9 mouse cellular contexts compared by ENCODE assay signal in genomic region chr7:73334883-73335282, GRCm38 (mm10). TPM values are rescaled to one million over a fixed set of nuclear protein-coding genes. Genes with fewer than 3 reads are reported as not detected.
A peak's percentile ranks its signal among the peaks of the same experiment; 100 is the strongest.
DNase-seq lines count a peak whose midpoint lies in the region; ATAC-seq lines count a peak whose summit lies in the region.
"Had no signal": no experiment of that assay in that cellular context is flagged by ENCODE, and none has a peak within 500 bp of the region (broad histone marks: within the 10 kb centered on the region; RNA-seq: fewer than 3 reads in every experiment).

No protein-coding gene starts in this region.

- no peak overlapping the region for H3K9ac ChIP-seq in heart, embryonic 15.5 days
- no peak overlapping the region for H3K9ac ChIP-seq in stomach, embryonic 15.5 days
- H3K9ac ChIP-seq: limb, embryonic 15.5 days had no signal

- peak overlapping the region; percentile 37 for H3K27ac ChIP-seq in heart, embryonic 15.5 days
- H3K27ac ChIP-seq in stomach, embryonic 15.5 days = peak overlapping the region; percentile 60
- H3K27ac ChIP-seq: limb, embryonic 15.5 days had no signal

- H3K4me2 ChIP-seq in heart, embryonic 15.5 days = no peak overlapping the region
- H3K4me2 ChIP-seq in stomach, embryonic 15.5 days = no peak overlapping the region
- H3K4me2 ChIP-seq: limb, embryonic 15.5 days had no signal

- H3K36me3 ChIP-seq in heart, embryonic 15.5 days = no peaks in the 10 kb centered on the region
- no peaks in the 10 kb centered on the region for H3K36me3 ChIP-seq in stomach, embryonic 15.5 days
- H3K36me3 ChIP-seq: limb, embryonic 15.5 days had no signal

- no peaks in the 10 kb centered on the region for H3K9me3 ChIP-seq in heart, embryonic 15.5 days (replicated peaks)
- no peaks in the 10 kb centered on the region for H3K9me3 ChIP-seq in stomach, embryonic 15.5 days
- H3K9me3 ChIP-seq: limb, embryonic 15.5 days had no signal

- peaks cover 33% of the 10 kb centered on the region for H3K4me1 ChIP-seq in heart, embryonic 15.5 days (replicated peaks)
- peaks cover 19% of the 10 kb centered on the region for H3K4me1 ChIP-seq in stomach, embryonic 15.5 days

- 23% methylated on average over 7 of the region's 7 CpGs for WGBS in heart, embryonic 15.5 days
- 31% methylated on average over 7 of the region's 7 CpGs for WGBS in stomach, embryonic 15.5 days

- H3K27me3 ChIP-seq in heart, embryonic 15.5 days = peaks cover 8% of the 10 kb centered on the region; the same call in 1 of the 2 replicates
- H3K27me3 ChIP-seq in stomach, embryonic 15.5 days (replicated peaks) = no peaks in the 10 kb centered on the region

- intact Hi-C loops in left cerebral cortex, postnatal 4 days (cut with DNase I) = no loop called here

- peak; percentile 75 for DNase-seq in left cerebral cortex, postnatal 4 days
- DNase-seq in left cerebral cortex, adult 9 months (ENCODE audit: low spot score in 2 of 2) = no peak
- peak; percentile 87 for DNase-seq in cerebellum, adult 9-10 months
- no peak for DNase-seq in spleen, postnatal 10 days (ENCODE audit: low spot score in 2 of 2)
- DNase-seq in thymus, postnatal 10 days (ENCODE audit: low spot score in 2 of 2) = no peak

- no peak overlapping the region for H3K4me3 ChIP-seq in heart, embryonic 15.5 days
- no peak overlapping the region for H3K4me3 ChIP-seq in stomach, embryonic 15.5 days (replicated peaks)
- H3K4me3 ChIP-seq: limb, embryonic 15.5 days had no signal

- ATAC-seq in heart, embryonic 15.5 days (replicated peaks; ENCODE audit: insufficient number of reproducible peaks, insufficient read depth, low FRiP score, low read depth) = peak; percentile 54
- ATAC-seq in stomach, embryonic 15.5 days (ENCODE audit: insufficient read depth, low FRiP score, low read depth) = no peak

RNA-seq across cellular contexts. Expression of gene Rgma, which starts 40.4 kb away (rescaled TPM):
- total RNA-seq in left cerebral cortex, postnatal 4 days (2021) = 100 to 1,000 TPM; 185 to 206 TPM
- polyA plus RNA-seq in heart, embryonic 15.5 days (2015; fragmentation: Nextera tagmentation; extraction: Ambion mirVana) = 3.3 and 5.9 TPM in 2 replicates
- 12.1 and 14.9 TPM in 2 replicates for polyA plus RNA-seq in stomach, embryonic 15.5 days (2015; fragmentation: Nextera tagmentation; extraction: Ambion mirVana)
- total RNA-seq: megakaryocyte-erythroid progenitor cell, adult 5-6 weeks had no signal

Comparison
In these comparisons a context has a peak if more than half of its experiments do, and no peak if none do; other contexts are left out.
1. DNase-seq: peak in left cerebral cortex, postnatal 4 days (single experiment) and cerebellum, adult 9-10 months (single experiment); none in left cerebral cortex, adult 9 months (0 of 2), spleen, postnatal 10 days (0 of 2) and thymus, postnatal 10 days (0 of 2).